Mouse (Mus musculus) bone marrow, adult 2 months (tissue): ENCODE data around the gene Igsf21. TPM values are rescaled to one million over a fixed set of nuclear protein-coding genes. Genes with fewer than 3 reads are reported as not detected.

Experiments used
- H3K27ac ChIP-seq: fragments of 200-500 bp; 2 replicates; pipeline ENCODE4 v1.5.1; 2012; ENCODE audit warnings: low read depth, mild to moderate bottlenecking, control low read depth, inconsistent platforms, low read length; ENCODE audit not compliant: control insufficient read depth, poor library complexity, insufficient read depth
- H3K4me1 ChIP-seq: fragments of 200-500 bp; 2 replicates; pipeline ENCODE4 v1.6.1; 2011; ENCODE audit warnings: low read length; ENCODE audit not compliant: control insufficient read depth, insufficient read depth
- H3K4me3 ChIP-seq: fragments of 200-500 bp; replicated peaks from 2 replicates; pipeline ENCODE3; 2011; ENCODE audit warnings: mild to moderate bottlenecking, low read depth, low read length, control low read depth; ENCODE audit not compliant: control insufficient read depth
- CTCF ChIP-seq: fragments of 200-500 bp; IDR thresholded peaks from 2 replicates; pipeline ENCODE4 v1.5.1; 2011; ENCODE audit warnings: low read length, control low read depth; ENCODE audit not compliant: control insufficient read depth, insufficient read depth
- POLR2A ChIP-seq: fragments of 200-500 bp; IDR thresholded peaks from 2 replicates; pipeline ENCODE4 v1.6.1; 2011; ENCODE audit warnings: low read depth, mild to moderate bottlenecking, control low read depth, low read length, borderline replicate concordance; ENCODE audit not compliant: control insufficient read depth
- WGBS: fragments of 180-500 bp; shearing (Covaris S2); methylation state at CpG from one replicate; pipeline ENCODE4 v1.1.7; 2018; 5-methylcytosine and 5-hydroxymethylcytosine counted together
- polyA plus RNA-seq: library from polyadenylated mRNA; stranded (reverse); fragments of >200 nt; gene quantifications from 2 replicates; pipeline ENCODE4 v1.2.4, GENCODE M21; 2011; ENCODE audit warnings: low replicate concordance; ENCODE audit not compliant: missing spikeins, insufficient read depth, insufficient read length

Gene Igsf21
- polyA plus RNA-seq, 1 experiment: not detected

DNA sequence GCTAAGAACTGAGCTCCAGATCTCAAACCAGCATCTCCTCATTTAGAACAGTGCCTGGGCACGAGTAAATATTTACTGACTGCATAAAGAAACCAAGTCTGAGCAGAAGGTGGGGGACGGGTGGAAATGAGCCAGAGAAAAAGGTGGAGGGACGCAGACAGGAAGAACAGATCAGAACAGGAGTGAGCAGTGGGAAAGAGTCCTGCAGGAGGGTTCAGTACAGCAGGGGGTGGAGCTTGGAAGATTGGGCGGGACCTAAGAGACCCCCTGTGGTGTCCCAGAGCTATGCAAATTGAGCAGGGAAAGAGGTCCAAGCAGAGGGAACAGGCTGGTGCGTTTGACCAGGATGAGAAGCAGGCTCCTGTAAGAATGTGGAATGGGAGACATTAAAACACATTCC lies 241.7 kb downstream of the Igsf21 start:
- Histone ChIP-seq H3K27ac (no peak overlapping the region), H3K4me1 (no peaks in the 10 kb centered on the region), H3K4me3 (no peak overlapping the region)
- TF ChIP-seq CTCF (no peak), POLR2A (no peak)
- 9% methylated on average over 5 of the region's 5 CpGs for WGBS

- H3K4me3 ChIP-seq: no peak overlapping the region
- TF ChIP-seq CTCF (no peak), POLR2A (no peak)
- 7% methylated on average over 12 of the region's 12 CpGs for WGBS
- H3K4me1 ChIP-seq: no peaks in the 10 kb centered on the region
- H3K27ac ChIP-seq: no peak overlapping the region
Observed at GRCm38 (mm10) chr4:140004170-140004569, 242.4 kb downstream of the Igsf21 start.

DNA sequence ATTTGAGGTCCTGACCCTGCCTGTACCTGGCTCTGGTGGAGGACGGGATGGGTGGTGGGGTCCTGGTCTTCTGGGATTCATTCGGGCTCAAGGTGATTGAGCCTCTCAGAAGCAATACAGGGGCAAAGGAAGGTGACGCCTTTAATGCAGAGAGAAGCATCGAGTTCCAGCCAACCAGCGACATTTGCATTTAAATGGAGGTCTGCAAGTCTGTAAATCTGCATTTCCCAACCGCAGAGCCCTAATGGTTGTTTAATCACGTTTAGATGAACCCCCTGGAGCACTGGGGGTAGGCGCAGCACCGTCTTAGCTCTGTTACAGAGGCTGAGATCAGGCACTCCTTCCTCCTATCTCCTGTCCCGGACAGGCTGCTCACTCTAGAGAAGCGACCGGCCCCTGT lies 244.5 kb downstream of the Igsf21 start:
- 12% methylated on average over 12 of the region's 12 CpGs for WGBS
- TF ChIP-seq POLR2A: no peak
- TF ChIP-seq CTCF: no peak
- Histone ChIP-seq H3K4me3 (no peak overlapping the region), H3K27ac (no peak overlapping the region), H3K4me1 (no peaks in the 10 kb centered on the region)

DNA sequence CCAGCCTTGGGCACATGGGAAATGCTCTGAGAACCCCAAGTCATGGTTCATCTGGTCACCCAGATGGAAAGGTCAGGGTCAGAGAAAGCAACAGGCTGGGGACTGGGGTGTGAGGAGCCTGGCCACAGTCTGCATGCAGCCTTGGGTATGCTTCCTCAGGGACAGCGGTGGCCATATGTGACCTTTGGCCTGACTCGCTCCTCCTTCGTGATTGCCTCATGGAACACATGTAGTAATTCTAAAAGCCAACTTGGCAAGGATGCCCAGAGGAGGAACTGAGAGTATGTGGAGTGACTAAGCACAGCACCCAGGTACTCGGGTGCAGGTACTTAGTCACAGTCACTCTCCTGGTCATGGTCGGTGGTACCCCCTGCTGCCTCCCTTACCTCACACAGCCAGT lies 245.7 kb downstream of the Igsf21 start:
- Histone ChIP-seq H3K4me3 (no peak overlapping the region), H3K27ac (no peak overlapping the region), H3K4me1 (no peaks in the 10 kb centered on the region)
- TF ChIP-seq CTCF: no peak
- WGBS: 76% methylated on average over 5 of the region's 5 CpGs

DNA sequence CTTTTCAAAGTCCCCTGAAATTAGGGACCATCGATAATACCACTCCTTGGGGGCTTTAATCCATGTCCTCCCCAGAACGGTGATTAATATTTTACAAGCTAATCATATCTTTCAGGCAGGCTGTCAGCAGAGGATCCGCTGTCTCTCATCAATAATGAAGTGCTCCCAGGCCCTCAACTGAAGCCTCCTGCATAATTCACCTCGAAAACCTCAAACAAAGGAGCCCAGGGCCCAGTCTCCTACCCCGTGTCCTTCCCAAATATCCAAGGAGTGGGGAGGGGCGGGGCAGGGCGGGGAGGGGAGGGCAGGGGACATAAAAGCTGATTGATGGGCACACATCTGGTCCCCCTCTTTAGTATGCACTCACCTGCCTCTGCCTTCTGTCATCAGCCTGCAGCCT lies 247.6 kb downstream of the Igsf21 start:
- H3K4me1 ChIP-seq: no peaks in the 10 kb centered on the region
- 65% methylated on average over 7 of the region's 7 CpGs for WGBS
- H3K4me3 ChIP-seq: no peak overlapping the region
- H3K27ac ChIP-seq: no peak overlapping the region
- TF ChIP-seq POLR2A (no peak), CTCF (no peak)

- TF ChIP-seq POLR2A: no peak
- TF ChIP-seq CTCF: no peak
- 65% methylated on average over 8 of the region's 8 CpGs for WGBS
- H3K4me3 ChIP-seq: no peak overlapping the region
- H3K4me1 ChIP-seq: no peaks in the 10 kb centered on the region
- H3K27ac ChIP-seq: no peak overlapping the region
Observed at GRCm38 (mm10) chr4:139995659-139996058, 250.9 kb downstream of the Igsf21 start.

- Histone ChIP-seq H3K4me1 (no peaks in the 10 kb centered on the region), H3K4me3 (no peak overlapping the region), H3K27ac (no peak overlapping the region)
- WGBS: 29% methylated on average over 16 of the region's 16 CpGs
- no peak for TF ChIP-seq CTCF
- TF ChIP-seq POLR2A: no peak
Observed at GRCm38 (mm10) chr4:139993111-139993755, 253.4 kb downstream of the Igsf21 start.

- H3K4me3 ChIP-seq: no peak overlapping the region
- 53% methylated on average over 7 of the region's 7 CpGs for WGBS
- no peak overlapping the region for H3K27ac ChIP-seq
- TF ChIP-seq CTCF: no peak
- TF ChIP-seq POLR2A: no peak
- no peaks in the 10 kb centered on the region for H3K4me1 ChIP-seq
Observed at GRCm38 (mm10) chr4:139986913-139987312, 259.7 kb downstream of the Igsf21 start.

GRCm38 (mm10) chr4:139978716-139979115 lies 267.9 kb downstream of the Igsf21 start:
- no peak overlapping the region for H3K4me3 ChIP-seq
- H3K27ac ChIP-seq: no peak overlapping the region
- no peak for TF ChIP-seq POLR2A
- TF ChIP-seq CTCF: no peak
- 45% methylated on average over 5 of the region's 5 CpGs for WGBS
- H3K4me1 ChIP-seq: no peaks in the 10 kb centered on the region
